Mouse (Mus musculus) liver, postnatal 0 days (tissue): ENCODE results near the gene Hoxa6.

ENCODE experiments used
- CTCF ChIP-seq: sonication (generic); IDR thresholded peaks from 2 replicates; pipeline ENCODE4 v1.5.1; 2016; ENCODE audit warnings: antibody characterized with exemption, low read depth
- EP300 ChIP-seq: IDR thresholded peaks from 2 replicates; pipeline ENCODE4 v1.6.1; 2016; ENCODE audit warnings: antibody characterized with exemption, low read depth, mild to moderate bottlenecking

- TF ChIP-seq CTCF (no peak), EP300 (no peak)
Measured at GRCm38 (mm10) chr6:52190410-52190809, 18.1 kb downstream of the Hoxa6 start.
